Mouse (Mus musculus) kidney, postnatal 36 days (tissue): ENCODE data around the gene Tet1.
"Not testable (repeated sequence)": the region's sequence is repeated elsewhere in the genome, so short reads cannot be mapped to it uniquely, and the experiment has no call there.

Source experiments
- DNase-seq, 2 experiments: peaks; one replicate each; pipeline ENCODE4 v3.0.0; 2021 to 2022; ENCODE audit warnings: mixed read lengths in 2 of 2

Gene Tet1

GRCm38 (mm10) chr10:62908896-62909295 is at the start of gene Tet1:
Gene Tet1, minus strand, starts transcription at chr10:62908996.
- DNase-seq: not testable (repeated sequence)

- DNase-seq: no peak
Observed at GRCm38 (mm10) chr10:62948551-62948950, 39.8 kb upstream of the Tet1 start.

- peak; percentile 73 to 83 for DNase-seq
Observed at GRCm38 (mm10) chr10:62946738-62947471, 38.1 kb upstream of the Tet1 start, which contains the start of gene Dna2. Gene Dna2, plus strand, starts transcription at chr10:62947026.

- DNase-seq: no peak
Observed at GRCm38 (mm10) chr10:62944975-62945580, 36.3 kb upstream of the Tet1 start.

- no peak for DNase-seq
Observed at GRCm38 (mm10) chr10:62932381-62932780, 23.6 kb upstream of the Tet1 start.

- peak; percentile 69 to 85 for DNase-seq
Observed at GRCm38 (mm10) chr10:62924096-62924635, 15.4 kb upstream of the Tet1 start.

GRCm38 (mm10) chr10:62920766-62921156 is 12.0 kb upstream of the Tet1 start:
- DNase-seq: no peak

- peak; percentile 90 to 94 for DNase-seq
Observed at GRCm38 (mm10) chr10:62919925-62920765, 11.3 kb upstream of the Tet1 start, which contains the start of gene Slc25a16. Gene Slc25a16, plus strand, starts transcription at chr10:62920633.

GRCm38 (mm10) chr10:62918985-62919384 is 10.2 kb upstream of the Tet1 start:
- DNase-seq: no peak

- no peak for DNase-seq
Observed at GRCm38 (mm10) chr10:62911120-62911519, 2.3 kb upstream of the Tet1 start.

- DNase-seq: no peak
Observed at GRCm38 (mm10) chr10:62906336-62906735, 2.5 kb downstream of the Tet1 start.

GRCm38 (mm10) chr10:62902829-62903228 is 6.0 kb downstream of the Tet1 start:
- no peak for DNase-seq

GRCm38 (mm10) chr10:62901826-62902225 is 7.0 kb downstream of the Tet1 start:
- DNase-seq: no peak

GRCm38 (mm10) chr10:62900144-62900543 is 8.7 kb downstream of the Tet1 start:
- DNase-seq: no peak

- no peak for DNase-seq
Observed at GRCm38 (mm10) chr10:62898061-62898460, 10.7 kb downstream of the Tet1 start.

GRCm38 (mm10) chr10:62897437-62897836 is 11.4 kb downstream of the Tet1 start:
- DNase-seq: no peak

GRCm38 (mm10) chr10:62896774-62897173 is 12.0 kb downstream of the Tet1 start:
- DNase-seq: peak; percentile 34 to 42

- DNase-seq: no peak
Observed at GRCm38 (mm10) chr10:62896035-62896434, 12.8 kb downstream of the Tet1 start.

- peak in 1 of 2 experiments; percentile 10 for DNase-seq
Observed at GRCm38 (mm10) chr10:62895386-62895785, 13.4 kb downstream of the Tet1 start.

- no peak for DNase-seq
Observed at GRCm38 (mm10) chr10:62894447-62894846, 14.3 kb downstream of the Tet1 start.

- no peak for DNase-seq
Observed at GRCm38 (mm10) chr10:62893356-62893884, 15.4 kb downstream of the Tet1 start.

GRCm38 (mm10) chr10:62892549-62893232 is 16.1 kb downstream of the Tet1 start:
- DNase-seq: no peak
